Mouse (Mus musculus) c-Kit-positive CD71-positive TER-119-negative erythroid progenitor cells, embryonic 14.5 days (primary cell): ENCODE measurements around the gene Acox1.

Source experiments
- DNase-seq: peaks from one replicate; pipeline ENCODE4 v3.0.0-alpha.2; 2013; ENCODE audit warnings: low read depth

Gene Acox1

DNA sequence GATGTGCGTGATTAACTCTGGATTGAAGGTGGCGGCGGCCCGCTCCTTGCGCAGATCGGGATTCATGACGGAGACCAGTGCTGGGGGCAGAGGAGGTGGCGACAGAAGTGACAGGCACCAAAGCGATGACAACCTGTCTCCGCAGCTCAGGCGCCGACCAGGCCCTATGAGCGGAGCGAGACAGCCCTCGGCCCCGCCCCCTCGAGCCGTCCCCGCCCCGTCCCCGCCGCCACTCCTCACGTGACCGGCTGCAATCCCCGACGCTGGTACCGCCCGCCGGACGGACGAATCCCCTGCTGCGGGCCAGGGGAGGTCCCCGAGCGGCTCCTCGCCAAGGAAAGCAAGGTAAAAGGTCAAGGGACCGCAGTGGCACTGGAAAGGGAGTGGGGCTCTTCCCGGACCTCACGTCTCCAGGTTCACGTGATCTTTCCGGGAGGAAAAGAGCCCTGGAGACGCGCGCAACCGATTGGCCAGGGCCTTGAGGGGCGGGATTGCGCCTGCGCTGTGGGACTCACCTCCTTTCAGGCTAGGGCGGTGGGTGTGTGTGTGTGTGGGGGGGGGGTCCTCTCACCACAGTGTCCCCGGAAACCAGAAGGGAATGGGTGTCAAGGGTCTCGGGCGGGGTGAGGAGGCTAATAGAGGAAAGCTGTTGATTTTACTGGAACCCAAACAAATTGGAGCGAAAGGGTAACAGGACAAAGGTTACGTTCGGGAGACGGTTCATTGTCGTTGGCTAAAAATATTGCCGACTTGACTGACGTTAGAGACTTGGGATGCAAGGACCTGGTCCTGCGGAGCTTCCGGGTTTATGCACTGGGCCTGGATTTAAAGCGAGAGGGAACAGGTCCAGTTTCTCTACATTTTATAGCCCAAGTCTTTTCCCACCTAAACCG, at the start of gene Acox1, which contains the start of gene Ten1:
Gene Acox1, minus strand, starts transcription at position 407 of the 893 bp plus-strand sequence.
Gene Ten1, plus strand, starts transcription at position 217 of the 893 bp plus-strand sequence.
- peak; percentile 87 for DNase-seq

DNA sequence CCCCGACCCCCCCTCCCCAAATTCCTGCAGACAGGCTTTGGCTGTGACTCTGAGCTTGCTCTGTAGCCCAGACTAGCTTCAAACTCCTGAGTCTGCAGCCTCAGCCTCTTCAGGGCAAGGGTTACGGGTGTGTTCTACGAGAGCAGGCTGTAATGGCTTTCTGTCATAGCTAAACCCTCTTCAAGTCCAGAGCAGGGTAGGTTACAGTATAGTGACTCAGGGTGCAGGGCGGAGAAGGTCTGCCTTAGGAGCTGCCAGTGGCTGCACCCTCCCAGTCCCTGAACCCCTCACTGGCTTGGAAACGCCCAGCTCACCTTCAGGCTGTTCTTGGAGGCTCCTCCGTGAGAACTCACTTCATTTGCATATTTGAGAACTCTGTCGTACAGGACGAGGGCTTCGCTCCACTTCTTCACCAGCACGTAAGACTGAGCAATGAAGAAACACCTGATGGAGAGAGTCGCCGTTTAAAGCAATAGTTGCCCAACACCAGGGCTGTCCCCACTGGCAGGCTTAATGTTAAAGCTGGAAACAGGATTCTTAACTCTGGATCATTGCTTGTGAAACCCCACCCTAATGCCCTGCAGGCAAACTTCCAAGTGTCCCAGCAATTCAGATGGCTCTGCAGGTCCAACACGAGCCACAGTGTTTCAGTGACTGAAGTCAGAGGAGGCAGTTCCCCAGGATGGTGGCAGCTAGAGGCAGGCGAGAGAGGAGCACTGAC, 48.8 kb upstream of the Acox1 start:
- no peak for DNase-seq

- DNase-seq = no peak
Measured at GRCm38 (mm10) chr11:116245616-116246015, 46.8 kb upstream of the Acox1 start.

- DNase-seq = no peak
Measured at GRCm38 (mm10) chr11:116244580-116244979, 45.7 kb upstream of the Acox1 start.

GRCm38 (mm10) chr11:116241744-116242235, 42.9 kb upstream of the Acox1 start:
- DNase-seq = no peak

DNA sequence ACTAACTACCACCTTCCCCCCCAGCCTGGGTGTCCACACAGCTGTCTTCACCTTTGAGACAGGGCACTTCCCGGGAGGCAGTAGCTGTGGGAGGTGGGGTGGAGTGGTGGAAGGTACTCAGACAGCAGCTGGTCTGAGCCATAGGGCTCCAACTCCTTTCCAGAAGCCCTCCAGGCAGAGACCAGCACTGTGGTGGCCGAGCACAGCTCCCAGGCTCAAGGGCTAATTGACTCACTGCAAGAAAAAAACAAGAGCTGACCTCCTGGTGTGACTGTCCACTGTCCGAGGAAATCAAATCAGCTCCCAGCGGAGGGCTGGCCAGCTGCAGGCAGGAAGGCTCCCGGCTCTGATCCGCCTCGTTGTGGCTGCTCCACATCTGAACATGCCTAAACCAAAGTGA, 41.0 kb upstream of the Acox1 start:
- no peak for DNase-seq

GRCm38 (mm10) chr11:116237742-116238395, 39.0 kb upstream of the Acox1 start, which contains the start of gene Evpl:
Gene Evpl (minus strand): TSS chr11:116238077.
- DNase-seq = peak; percentile 31

GRCm38 (mm10) chr11:116234901-116235300, 36.1 kb upstream of the Acox1 start:
- DNase-seq = no peak

DNA sequence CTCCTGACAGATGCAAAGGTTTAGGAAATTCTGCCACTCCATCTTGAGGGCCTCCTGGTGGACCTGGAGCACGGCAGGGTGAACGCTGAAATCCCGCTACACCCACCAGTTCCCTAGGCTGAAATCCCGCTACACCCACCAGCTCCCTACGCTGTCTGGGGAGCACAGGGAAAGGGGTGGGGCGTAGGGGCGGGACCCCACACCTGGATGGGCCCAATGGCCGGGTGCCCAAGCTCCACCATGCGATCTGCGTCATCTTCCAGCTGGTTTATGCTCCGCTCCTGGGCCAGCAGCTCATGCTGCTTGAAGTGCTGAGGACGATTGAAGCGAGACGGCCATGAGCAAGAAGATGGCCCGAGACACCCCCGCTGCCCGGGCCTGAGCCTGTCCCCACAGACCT, 33.6 kb upstream of the Acox1 start:
- no peak for DNase-seq

DNA sequence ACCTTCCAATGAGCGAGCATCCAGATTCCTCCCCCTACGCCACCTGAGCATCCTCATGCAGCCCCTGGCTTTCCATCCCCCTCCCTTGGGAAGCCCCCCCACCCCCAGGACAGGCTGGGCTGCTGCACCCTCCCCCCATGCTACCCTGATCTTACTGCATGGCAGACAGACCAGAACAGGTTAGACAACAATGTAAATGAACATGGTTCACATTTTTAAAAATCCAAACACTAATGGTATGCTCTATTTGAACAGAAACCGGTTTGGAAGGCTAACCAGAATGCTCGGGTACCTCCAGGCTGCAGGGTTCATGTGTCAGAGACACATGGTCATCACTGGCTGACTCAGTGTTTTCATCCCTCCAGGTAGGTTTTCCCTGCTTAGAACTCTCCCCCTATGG, 29.9 kb upstream of the Acox1 start:
- DNase-seq = no peak

GRCm38 (mm10) chr11:116226414-116226813, 27.6 kb upstream of the Acox1 start:
- DNase-seq = peak; percentile 75

GRCm38 (mm10) chr11:116222740-116223059, 23.9 kb upstream of the Acox1 start:
- DNase-seq = no peak

GRCm38 (mm10) chr11:116221931-116222739, 23.3 kb upstream of the Acox1 start:
- no peak for DNase-seq

GRCm38 (mm10) chr11:116219885-116220284, 21.0 kb upstream of the Acox1 start:
- peak; percentile 54 for DNase-seq

DNA sequence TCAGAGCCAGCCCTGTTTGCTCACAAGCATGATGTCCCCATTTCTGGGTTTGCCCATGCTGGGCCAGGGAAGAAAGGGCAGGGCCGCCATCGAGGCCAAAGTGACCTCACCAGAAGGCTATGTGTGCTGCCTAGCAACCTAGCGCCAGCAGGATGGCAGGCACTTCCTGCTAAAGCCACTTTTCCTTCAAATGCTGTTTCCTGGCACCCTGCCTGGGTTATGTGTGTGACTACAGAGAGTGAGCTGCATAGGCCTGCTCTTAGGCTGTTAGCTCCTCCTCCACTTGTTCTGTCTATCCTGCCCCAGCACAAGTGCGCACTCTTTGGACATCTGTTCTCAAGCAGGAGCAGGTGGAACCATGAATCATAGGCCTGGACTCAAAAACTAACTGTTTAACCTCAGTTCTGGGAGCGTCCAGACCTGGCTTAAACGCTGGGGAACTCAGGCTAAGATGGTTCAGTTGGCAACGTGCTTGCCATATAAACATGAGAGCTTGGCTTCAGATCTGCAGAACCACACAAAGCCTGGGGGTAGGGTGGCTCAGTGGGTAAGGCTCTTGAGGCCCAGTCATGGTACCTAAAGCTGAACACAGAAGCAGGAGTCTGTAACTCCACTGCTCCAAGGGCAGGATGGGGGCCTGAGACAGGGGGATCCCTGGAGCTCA, 20.0 kb upstream of the Acox1 start:
- no peak for DNase-seq

DNA sequence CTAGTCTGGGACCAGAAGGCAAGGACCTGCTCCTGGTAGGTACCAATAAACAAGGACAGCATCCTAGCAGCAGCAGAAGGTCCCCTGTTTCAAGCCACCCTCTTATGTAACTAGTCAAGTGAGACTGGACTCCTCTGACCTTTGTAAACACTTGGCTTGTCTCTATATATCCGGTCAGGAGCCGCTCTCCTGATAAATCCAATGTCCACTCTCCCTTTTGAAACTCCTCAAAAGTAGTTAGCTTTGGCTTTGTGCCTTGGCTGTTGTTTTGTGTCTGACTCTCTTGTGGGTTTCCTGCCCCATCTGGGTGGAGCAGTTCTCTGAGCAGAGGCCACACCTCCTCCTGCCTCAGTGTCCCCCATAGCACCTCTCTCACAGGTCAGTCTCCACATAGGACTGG, 19.4 kb upstream of the Acox1 start:
- no peak for DNase-seq

GRCm38 (mm10) chr11:116216549-116216948, 17.7 kb upstream of the Acox1 start:
- no peak for DNase-seq

DNA sequence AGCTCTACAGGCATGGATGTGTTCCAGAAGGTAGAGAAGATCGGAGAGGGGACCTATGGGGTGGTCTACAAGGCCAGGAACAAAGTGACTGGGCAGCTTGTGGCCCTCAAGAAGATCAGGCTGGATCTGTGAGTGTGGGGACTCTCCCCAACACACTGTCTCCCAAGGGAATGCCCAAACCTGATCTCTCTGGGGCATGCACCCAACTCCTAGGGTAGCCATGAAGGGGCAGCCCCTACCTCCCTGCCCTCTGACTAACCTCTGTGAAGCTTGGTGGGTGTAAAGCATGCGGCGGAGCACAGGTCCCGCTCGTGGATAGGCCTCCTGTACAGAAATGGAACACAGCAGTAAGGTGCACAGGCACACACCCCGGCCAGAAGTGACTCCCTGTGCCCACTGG, 17.1 kb upstream of the Acox1 start:
- no peak for DNase-seq

DNA sequence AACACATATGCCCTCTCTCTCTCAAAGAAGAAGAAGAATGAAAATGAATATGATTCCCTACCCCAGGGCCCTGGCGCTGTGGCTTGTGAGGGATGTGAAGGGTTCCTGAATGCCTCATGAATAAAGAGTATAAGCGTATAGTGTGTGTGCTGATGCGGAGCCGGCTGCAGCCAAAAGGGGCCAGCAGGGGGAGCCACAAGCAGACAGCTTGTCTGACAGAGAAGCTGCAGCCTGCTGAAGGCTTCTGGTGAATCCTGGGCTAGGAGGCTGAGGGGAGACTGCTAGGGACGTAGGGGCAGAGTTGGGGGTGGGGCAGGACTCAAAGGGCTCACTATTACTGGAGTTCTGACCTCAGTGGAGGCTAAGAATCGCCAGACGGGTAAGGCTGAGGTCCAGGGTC, 16.3 kb upstream of the Acox1 start:
- DNase-seq = no peak

GRCm38 (mm10) chr11:116213877-116214510, 15.1 kb upstream of the Acox1 start:
- no peak for DNase-seq

DNA sequence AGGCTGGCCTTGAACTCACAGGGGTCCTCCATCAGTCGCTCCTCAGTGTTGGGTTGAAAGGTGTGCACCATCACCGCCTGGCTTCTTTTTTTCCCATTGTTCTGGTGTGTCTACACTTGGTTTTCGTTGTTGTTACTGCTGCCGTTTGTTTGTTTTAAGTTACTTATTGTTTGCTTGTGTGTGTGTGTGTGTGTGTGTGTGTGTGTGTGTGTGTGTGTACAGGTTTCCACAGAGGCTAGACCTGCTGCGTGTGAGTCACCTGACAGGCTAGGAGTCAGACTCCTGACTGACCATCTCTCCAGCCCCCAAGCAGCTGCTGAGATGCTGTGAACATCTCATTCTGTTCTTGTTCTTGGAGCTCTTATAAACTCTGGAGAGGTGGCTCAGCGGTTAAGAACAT, 14.0 kb upstream of the Acox1 start:
- no peak for DNase-seq
